Mouse (Mus musculus): ENCODE data around the gene Pygm.

The Pygm gene

DNA sequence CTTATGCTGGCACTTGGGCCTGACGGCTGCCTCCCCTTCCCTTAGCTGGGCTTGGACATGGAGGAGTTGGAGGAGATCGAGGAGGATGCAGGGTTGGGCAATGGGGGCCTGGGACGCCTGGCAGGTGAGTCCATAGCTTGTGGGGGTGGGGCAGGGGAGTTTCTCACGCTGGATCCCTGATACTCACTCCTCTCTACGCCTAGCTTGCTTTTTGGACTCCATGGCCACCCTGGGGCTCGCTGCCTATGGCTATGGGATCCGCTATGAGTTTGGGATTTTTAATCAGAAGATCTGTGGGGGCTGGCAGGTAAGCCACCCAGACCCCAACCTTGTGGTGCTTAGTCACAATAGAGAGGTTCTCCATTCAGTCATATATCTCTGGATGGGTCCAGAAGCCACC is 1.6 kb downstream of the Pygm start:
- DNase-seq (ENCODE audit: low spot score) = no peak

DNA sequence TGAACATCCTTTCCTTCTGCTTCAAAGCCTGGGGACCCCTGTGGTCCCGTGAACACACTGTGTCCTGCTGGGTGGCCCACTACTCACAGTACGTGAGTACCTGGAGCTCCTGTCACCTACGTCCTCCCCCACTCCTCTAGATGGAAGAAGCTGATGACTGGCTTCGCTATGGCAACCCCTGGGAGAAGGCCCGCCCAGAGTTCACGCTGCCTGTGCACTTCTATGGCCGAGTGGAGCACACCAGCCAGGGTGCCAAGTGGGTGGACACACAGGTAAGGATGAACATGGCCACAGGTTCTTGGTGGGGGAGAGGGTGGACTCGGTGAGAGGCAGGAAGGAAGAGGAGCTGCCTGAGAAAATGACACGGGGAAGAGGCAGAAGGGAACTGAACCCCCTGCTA is 2.0 kb downstream of the Pygm start:
- no peak for DNase-seq (ENCODE audit: low spot score)

DNA sequence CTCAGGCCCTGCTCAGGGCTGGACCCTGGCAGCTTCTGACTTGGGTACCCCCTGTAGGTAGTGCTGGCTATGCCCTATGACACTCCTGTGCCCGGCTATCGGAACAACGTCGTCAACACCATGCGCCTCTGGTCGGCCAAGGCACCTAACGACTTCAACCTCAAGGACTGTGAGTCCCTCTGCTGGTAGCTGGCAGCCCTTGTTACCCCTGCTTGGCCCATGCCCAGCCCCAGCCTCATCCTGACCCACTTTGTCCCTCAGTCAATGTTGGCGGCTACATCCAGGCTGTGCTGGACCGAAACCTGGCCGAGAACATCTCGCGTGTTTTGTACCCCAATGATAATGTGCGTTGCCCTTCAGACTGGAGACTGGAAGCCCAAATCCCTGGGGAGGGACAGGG is 3.8 kb downstream of the Pygm start:
- no peak for DNase-seq (ENCODE audit: low spot score)

DNA sequence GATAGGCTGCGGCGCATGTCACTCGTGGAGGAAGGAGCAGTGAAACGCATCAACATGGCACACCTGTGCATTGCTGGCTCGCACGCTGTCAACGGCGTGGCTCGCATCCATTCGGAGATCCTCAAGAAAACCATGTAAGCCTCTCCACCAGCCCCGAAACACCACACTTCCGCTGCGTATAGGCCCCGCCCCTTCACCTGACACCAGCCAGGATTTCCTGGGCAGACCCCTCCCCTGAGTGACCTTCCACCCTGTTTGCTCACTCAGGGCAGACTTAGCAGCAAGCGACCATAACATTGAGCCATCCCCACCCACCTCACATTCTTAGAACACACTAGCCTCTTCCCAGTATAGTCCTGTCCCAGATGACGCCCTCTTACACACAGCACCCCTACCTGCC is 5.6 kb downstream of the Pygm start:
- peak; percentile 59 for DNase-seq (ENCODE audit: low spot score)

DNA sequence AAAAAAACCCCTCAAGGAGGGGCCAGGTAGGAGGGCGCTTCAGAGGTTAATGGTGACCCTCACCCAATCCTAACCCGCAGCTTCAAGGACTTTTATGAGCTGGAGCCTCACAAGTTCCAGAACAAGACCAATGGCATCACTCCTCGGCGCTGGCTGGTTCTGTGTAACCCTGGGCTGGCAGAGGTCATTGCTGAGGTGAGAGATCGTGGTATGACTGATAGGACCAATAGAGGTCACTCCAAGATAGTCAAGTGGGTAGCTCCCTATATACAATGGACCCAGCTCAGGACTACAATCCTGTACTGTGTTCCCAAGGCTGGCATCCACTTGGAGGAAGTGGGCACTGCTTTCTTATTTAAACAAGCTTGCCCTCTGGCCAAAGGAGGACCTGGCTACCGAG is 6.1 kb downstream of the Pygm start:
- DNase-seq (ENCODE audit: low spot score) = no peak

DNA sequence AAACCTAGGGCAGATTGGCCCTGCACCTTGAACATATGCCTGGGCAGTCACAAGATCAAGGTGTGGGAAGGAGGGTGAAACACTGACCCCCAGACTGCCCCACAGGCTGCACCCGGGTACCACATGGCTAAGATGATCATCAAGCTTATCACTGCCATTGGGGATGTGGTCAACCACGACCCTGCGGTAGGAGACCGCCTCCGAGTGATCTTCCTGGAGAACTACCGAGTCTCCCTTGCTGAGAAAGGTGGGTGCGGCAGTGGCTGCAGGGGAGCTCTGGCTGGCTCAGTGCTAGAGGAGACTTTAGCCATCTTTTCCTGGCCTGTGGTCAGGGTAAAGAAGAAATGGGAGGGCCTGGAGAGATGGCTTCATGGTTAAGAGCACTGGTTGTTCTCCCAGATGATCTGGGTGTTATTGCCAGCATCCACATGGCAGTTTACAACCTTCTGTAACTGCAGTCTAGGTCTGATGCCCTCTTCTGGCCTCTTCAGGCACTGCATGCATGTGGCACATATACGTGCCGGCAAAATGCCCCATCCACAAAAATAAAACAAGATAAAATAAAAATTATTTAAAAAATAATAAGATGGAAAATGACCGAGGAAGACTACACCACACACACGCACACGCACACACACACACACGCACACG is 8.7 kb downstream of the Pygm start:
- DNase-seq (ENCODE audit: low spot score) = no peak

DNA sequence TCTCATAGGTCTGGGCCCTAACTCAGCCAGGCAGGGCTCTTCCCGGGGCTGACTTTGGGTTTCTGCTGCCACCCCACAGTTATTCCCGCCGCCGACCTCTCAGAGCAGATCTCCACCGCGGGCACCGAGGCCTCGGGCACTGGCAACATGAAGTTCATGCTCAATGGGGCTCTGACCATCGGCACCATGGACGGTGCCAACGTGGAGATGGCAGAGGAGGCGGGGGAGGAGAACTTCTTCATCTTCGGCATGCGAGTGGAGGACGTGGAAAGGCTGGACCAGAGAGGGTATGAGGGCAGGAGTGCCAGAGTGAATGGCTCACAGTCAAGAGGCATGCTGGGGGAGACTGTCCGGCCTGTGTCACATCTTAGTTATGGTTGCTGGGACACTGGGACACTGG is 9.4 kb downstream of the Pygm start:
- no peak for DNase-seq (ENCODE audit: low spot score)

DNA sequence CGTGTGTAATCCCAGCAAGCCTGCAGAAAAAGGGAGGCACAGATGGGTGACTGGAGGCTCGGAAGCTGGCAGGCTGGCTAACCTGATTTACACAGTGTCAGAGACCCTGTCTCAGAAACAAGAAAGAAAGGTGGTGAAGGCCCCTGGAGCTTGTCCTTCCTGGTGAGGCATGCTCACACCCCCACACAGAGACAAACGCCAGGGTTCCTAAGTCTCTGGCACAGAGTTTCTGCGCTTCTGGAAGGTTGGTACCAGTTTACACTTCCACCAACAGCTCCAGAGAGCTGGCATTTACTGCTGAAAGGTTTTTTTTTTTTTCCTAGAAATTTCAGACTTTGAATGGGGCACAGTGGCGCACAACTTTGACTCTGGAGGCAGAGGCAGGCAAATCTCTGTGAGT is 12.0 kb downstream of the Pygm start:
- no peak for DNase-seq (ENCODE audit: low spot score)

DNA sequence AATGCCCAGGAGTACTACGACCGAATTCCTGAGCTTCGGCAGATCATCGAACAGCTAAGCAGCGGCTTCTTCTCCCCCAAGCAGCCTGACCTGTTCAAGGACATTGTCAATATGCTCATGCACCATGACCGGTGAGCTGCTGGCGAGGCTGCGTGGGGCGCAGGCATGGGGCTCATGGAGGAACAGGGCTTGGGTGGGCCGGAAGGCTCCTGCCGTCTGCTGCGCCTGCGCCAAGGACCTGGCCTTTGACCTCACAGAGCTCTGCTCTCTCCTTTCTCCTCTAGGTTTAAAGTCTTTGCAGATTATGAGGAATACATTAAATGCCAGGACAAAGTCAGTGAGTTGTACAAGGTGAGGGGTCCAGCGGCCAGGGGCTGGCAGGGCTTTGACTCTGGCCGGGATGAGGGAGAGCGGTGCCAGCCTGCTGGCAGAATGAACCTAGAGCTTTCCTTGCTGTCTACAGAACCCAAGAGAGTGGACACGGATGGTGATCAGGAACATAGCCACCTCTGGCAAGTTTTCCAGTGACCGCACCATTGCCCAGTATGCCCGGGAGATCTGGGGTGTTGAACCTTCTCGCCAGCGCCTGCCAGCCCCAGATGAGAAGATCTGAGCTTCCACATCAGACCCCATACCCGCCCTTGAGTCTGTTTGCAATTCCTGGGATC is 13.5 kb downstream of the Pygm start:
- no peak for DNase-seq (ENCODE audit: low spot score)

DNA sequence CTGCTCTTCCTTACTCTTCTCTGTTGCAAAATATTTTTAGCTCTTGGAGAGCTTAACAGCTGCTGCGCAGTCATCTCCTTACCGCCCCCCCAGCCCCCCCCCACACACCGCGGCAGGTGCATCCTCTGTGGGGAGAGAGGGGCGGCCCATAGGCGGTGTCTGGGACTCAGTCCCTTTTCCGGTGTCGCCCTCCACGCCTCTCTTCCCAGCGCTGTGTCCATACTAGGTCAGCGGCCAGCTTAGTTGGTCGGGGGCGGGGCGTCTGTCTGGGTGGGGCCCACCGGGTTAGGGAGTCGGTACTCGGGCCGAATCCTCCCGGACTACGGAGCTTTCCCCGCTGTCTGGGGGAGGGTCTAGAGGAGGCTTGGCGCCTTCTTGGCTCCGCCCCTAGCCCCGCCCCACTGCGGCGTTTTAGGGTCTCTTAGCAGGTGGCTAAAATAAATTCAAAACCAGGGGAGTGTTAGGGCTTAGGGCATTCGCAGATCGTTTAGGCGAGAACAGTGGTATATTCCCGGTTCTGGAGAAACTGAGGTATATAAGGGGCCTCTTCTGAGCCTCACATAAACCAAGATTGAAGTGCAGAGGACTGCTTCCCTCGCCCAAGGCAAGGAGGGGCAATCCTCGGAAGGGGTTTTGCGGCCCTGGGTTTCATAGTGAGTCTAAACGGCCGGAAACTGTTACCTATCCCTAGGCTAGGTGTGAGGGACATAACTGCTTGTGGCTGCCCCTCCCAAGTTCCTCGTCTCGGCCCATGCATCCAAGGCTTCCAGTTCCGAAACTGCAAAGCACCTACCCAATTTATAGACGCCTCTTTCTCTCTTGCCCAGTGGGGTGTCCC is 14.5 kb downstream of the Pygm start:
- DNase-seq (ENCODE audit: low spot score) = peak; percentile 89

DNA sequence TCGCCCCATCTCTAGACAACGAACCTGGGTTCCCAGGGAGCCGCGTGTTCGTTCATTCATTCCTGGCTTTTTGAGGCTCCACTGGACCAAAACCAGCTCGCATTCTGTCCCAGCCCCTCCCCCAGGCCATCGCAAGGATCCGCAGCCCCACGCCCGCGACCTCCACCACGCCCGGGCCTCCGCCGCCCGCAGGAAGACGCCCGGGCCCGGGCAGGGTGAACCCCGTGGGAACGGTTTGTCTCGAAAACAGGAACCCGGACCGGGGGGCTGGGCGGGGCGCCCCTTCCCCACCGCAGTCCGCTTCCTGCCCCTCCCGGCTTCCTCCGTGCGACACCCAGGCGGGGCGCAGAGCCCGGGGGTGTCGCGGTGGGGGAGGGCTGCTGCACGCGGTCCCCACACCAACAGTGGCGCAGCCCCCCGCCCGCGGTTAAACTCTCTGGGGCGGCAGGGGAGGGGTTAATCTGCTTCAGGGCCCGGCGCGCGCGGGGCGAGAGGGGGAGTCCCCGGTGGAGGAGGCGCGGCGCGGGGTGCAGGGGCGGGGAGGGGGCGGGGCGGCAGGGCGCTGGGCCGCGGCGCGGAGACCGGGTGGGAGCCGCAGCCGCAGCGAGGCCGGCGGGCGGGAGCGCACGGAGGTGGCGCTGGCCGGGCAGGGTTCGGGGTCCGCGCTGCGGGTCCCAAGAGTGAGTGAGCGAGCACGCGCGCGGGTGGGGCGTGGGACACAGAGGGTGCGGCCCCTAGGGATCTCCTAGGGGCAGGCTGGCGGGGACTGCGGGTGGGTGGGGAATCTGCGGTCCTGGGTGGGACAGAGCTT is 15.3 kb downstream of the Pygm start, which contains the start of gene Rasgrp2:
Gene Rasgrp2, plus strand, starts transcription at position 56 of the 811 bp plus-strand sequence.
- DNase-seq (ENCODE audit: low spot score) = peak; percentile 92

DNA sequence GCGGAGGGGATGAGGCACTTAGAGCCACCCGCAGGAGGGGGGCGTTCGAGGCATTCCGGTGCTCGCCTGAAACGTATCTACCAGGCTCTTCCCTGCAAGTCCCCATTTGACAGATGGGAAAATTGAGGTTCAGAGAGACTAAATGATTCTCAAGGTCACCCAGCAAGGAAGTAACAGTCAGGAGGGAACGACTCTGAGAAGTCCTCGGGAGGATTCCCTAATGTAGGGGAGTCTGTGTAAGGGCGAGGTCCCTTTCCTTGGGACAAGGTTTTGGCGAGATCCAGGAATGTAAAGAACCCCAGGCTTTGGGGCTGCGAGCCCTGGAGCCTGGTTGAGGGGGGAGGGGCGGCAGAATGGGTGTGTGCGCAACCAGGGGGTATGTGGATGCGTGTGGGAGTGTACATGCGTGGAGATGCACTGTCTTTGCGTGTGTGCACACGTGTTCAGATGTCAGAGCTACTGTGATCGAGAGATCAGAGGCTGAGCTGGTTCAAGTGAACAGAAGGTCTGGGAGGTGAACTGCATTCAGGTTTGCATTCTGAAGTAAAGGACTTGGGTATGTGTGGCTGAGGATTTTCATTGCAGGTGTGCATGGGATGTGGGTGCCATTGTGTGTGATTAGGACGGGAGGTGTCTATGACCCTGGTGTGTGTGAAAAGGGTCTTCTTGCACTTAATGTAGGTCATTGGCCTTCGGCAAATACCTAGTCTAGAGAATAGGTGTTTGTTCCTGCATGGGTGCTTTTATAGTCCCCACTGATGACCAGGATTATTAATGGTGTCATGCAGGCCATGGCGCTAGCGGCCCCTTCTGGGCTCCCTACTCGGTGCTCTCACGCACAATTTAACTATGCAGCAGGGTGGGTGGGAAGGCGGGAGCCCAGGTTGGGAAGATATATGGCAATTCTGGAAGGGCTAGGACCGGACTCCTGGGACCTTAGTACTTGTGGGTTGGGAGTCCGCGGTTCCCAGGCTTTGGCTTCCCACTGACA is 16.2 kb downstream of the Pygm start:
- DNase-seq (ENCODE audit: low spot score) = peak; percentile 23

DNA sequence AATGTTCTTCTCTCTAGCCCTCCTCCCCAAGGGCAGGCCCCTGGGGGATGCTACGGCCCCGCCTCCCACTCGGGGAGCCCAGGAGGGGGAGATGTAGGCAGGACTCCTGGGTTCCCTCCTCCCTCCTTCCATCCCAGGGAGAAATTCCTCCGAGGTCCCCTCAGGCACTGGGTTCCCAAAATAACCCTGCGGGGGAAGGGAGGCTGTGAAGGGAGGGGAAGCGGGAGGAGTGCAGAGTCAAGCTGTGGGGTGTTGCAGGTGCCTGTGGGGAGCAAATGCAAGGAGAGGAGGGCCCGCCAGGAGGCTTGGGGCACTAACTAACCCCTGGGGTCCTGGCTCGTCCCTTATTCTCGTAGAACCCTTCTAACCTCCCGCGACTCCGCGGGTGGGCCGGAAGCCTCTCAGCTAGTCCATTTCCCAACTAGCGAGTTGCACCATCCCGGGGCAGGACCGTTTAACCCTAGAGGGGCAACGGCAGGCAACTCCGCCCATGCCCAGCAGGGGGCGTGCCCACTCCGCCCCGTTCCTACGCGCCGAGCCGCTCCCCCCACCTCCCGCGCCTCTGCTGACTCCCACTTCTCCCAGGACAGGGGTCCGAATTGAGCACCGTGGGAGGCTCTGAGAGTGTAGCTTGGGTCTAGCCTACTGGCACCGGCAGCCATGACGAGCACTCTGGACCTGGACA is 17.1 kb downstream of the Pygm start:
- DNase-seq (ENCODE audit: low spot score) = peak; percentile 87

DNA sequence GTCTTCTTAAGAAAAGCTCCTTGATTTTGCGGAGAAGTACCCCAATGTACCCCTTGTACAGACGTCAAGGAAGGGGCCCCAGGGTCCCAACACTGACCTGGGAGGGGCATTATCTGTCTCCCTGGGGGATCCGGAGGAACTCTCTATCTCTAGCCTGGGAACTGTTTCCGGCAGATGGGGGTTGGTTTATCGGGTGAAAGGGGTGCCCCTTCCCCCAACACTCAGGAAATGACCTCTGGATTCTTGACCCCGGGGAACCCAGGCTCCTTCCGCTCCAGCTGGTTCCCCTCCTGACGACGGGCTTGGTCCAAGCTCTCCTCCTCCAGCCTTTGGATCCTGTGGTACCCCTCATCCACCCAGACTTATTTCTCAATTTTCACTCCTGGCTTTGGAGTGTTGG is 17.8 kb downstream of the Pygm start:
- peak; percentile 39 for DNase-seq (ENCODE audit: low spot score)

DNA sequence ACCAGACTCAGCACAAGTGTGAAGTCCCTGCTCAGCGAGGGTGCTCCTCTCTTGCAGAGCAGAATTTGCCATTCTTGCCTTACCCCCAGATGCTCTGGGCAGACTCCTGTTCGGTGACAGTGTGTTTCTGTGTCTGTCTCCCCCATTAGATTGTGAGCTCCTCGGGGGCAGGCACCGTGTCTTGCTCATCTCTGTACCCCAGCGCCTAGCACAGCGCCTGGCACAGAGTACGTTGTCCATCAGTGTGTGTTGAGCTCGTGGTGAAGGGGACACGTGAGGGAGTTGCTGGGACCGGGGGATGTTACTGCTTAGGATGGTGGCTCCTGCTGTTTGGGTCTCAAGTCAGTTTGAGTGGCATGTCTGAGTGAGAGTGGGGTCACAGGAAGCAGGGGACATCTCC is 19.7 kb downstream of the Pygm start:
- DNase-seq (ENCODE audit: low spot score) = no peak

DNA sequence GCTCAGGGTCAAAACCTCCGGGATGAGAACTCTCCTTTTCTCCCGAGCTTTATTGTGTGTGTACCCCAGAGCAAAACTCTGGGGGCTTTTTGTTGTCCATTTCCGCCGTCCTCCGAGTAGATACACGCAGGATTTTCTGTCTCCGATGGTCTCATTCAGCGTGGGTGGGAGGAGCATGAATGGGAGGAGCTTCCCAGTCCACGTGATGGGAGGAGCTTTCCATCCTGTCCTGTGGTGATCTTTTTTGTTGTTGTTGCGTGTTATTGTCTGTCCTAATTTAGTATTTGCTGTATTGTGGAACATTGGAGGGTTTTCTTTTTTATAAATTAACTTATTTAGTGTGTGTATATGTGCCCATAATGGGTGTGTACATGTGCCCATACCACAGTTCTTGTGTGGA is 21.2 kb downstream of the Pygm start:
- no peak for DNase-seq (ENCODE audit: low spot score)

DNA sequence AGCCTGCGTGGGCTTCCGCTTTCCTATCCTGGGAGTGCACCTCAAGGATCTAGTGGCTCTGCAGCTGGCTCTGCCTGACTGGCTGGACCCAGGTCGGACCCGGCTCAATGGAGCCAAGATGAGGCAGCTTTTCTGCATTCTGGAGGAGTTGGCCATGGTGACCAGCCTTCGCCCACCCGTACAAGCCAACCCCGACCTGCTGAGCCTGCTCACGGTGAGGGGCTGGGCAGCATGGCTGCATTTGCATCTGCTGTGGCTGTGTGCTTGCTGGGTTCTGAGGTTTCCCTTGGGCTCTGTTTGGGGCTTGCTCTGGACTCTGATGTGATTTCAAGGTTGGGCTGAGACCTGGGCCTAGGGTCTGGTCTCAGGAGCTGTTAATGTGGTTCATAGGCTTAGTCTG is 22.9 kb downstream of the Pygm start:
- DNase-seq (ENCODE audit: low spot score) = no peak

DNA sequence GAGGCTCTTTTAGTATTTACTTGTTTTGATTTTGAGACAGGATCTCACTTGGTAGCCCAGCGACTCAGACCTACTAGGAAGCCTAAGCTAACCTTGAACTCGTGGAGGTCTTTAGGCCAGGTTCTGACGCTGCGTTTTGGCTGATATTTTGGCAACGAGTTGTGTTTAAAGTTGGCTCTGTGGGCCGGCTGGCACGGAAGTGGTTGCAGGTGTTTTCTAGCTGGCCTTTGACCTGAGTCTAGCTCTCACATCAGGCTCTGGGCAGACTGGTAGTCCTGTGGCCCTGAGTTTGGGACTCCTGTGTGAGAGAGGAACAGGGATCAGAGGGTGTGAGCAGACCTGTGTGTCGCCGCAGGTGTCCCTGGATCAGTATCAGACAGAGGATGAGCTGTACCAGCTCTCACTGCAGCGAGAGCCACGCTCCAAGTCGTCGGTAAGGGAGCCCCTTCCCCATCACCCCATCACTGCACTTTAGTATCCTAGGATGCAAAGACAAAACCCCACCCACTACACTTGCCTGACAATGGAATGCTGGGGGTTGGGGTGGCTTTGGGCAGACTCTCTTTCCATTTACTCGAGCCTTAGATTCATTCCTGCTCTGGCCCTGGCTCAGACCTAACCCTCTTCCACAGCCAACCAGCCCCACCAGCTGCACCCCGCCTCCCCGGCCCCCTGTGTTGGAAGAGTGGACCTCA is 23.8 kb downstream of the Pygm start:
- DNase-seq (ENCODE audit: low spot score) = no peak

DNA sequence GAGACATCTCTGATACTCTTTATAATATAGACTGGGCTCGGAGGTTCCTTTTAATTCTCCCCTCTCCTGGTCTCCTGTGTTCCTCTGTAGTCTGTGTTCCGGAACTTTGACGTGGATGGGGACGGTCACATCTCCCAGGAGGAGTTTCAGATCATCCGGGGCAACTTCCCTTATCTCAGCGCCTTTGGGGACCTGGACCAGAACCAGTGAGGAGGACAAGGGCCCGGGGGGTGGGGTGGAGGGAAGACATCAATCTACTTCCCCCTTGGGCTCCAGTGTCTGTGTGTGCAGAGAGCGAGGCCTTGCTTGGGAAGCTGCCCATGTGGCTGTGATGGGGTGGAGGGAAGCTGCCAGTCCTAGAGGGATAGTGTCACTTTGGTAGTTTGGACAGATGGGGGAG is 24.6 kb downstream of the Pygm start:
- DNase-seq (ENCODE audit: low spot score) = no peak

DNA sequence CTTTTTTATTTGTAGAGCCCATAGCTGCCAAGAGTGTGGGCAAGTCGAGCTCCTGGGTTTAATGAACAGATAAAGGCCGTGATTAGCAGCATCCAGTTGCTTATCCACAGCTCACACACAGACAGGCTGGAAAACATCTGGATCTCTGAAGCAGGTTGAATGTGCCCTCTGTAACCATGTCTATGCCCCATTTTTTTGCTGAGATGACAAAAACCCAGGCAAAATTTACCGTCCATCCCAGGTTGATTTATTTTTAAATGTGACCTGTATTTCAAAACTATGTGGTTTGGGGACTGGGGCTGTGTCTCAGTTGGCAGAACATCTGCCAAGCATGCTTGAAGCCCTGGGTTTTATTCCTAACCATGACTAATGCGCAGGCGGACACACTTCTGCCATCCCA is 25.0 kb downstream of the Pygm start:
- DNase-seq (ENCODE audit: low spot score) = no peak

Measured in lung, postnatal 25 days (tissue).